Mouse (Mus musculus) olfactory bulb, adult 2 months (tissue): ENCODE results near the gene Helt. TPM values are rescaled to one million over a fixed set of nuclear protein-coding genes. Genes with fewer than 3 reads are reported as not detected.
A peak's percentile ranks its signal among the peaks of the same experiment; 100 is the strongest.

Source experiments
- H3K27ac ChIP-seq: fragments of 200-500 bp; 2 replicates; pipeline ENCODE4 v1.5.1; 2012; ENCODE audit warnings: low read depth, low read length; ENCODE audit not compliant: insufficient read depth
- H3K4me1 ChIP-seq: fragments of 200-500 bp; 2 replicates; pipeline ENCODE4 v1.6.1; 2012; ENCODE audit warnings: low read length; ENCODE audit not compliant: control insufficient read depth, insufficient read depth
- H3K4me3 ChIP-seq: fragments of 200-500 bp; 2 replicates; pipeline ENCODE4 v1.5.1; 2012; ENCODE audit warnings: mild to moderate bottlenecking, low read depth, low read length, moderate library complexity; ENCODE audit not compliant: insufficient read depth
- CTCF ChIP-seq: fragments of 200-500 bp; IDR thresholded peaks from 2 replicates; pipeline ENCODE4 v1.5.1; 2012; ENCODE audit warnings: low read depth, mild to moderate bottlenecking, low read length, moderate library complexity; ENCODE audit not compliant: insufficient read depth
- POLR2A ChIP-seq: fragments of 200-500 bp; IDR thresholded peaks from 2 replicates; pipeline ENCODE4 v1.6.1; 2012; ENCODE audit warnings: mild to moderate bottlenecking, low read depth, low read length, moderate library complexity; ENCODE audit not compliant: insufficient read depth
- WGBS: fragments of 180-500 bp; shearing (Covaris S2); methylation state at CpG from one replicate; pipeline ENCODE4 v1.1.7; 2018; 5-methylcytosine and 5-hydroxymethylcytosine counted together
- polyA plus RNA-seq: library from polyadenylated mRNA; stranded (reverse); fragments of >200 nt; gene quantifications from 2 replicates; pipeline ENCODE4 v1.2.4, GENCODE M21; 2012; ENCODE audit warnings: low replicate concordance; ENCODE audit not compliant: missing spikeins, insufficient read depth, insufficient read length

The Helt gene
- polyA plus RNA-seq, 1 experiment: not detected

- WGBS: 86% methylated on average over 5 of the region's 5 CpGs
- Histone ChIP-seq H3K4me3 (no peak overlapping the region), H3K27ac (no peak overlapping the region), H3K4me1 (0 out of 2 replicates have a peak, but pooled peaks cover 2% of the 10 kb centered on the region)
- TF ChIP-seq CTCF (no peak), POLR2A (no peak)
These were observed 32.2 kb upstream of the Helt start for GRCm38 (mm10) chr8:46326715-46327114.

GRCm38 (mm10) chr8:46324676-46325075, 30.2 kb upstream of the Helt start:
- TF ChIP-seq POLR2A (no peak), CTCF (no peak)
- Histone ChIP-seq H3K4me3 (no peak overlapping the region), H3K4me1 (0 out of 2 replicates have a peak, but pooled peaks cover 2% of the 10 kb centered on the region), H3K27ac (no peak overlapping the region)
- WGBS: 90% methylated on average over 5 of the region's 5 CpGs

GRCm38 (mm10) chr8:46323672-46324191, 29.3 kb upstream of the Helt start:
- TF ChIP-seq CTCF (no peak), POLR2A (no peak)
- Histone ChIP-seq H3K4me1 (0 out of 2 replicates have a peak, but pooled peaks cover 2% of the 10 kb centered on the region), H3K27ac (no peak overlapping the region), H3K4me3 (no peak overlapping the region)
- 46% methylated on average over 5 of the region's 5 CpGs for WGBS

GRCm38 (mm10) chr8:46322833-46323232, 28.4 kb upstream of the Helt start:
- WGBS: 72% methylated on average over 2 of the region's 2 CpGs
- no peak for TF ChIP-seq CTCF
- TF ChIP-seq POLR2A: no peak

GRCm38 (mm10) chr8:46322421-46322820, 27.9 kb upstream of the Helt start:
- TF ChIP-seq CTCF (no peak), POLR2A (no peak)
- no peak overlapping the region for H3K4me3 ChIP-seq
- H3K4me1 ChIP-seq: no peaks in the 10 kb centered on the region
- no peak overlapping the region for H3K27ac ChIP-seq
- WGBS: 97% methylated on average over 4 of the region's 4 CpGs

More at GRCm38 (mm10) chr8:46322833-46323232, 28.4 kb upstream of the Helt start:
- Histone ChIP-seq H3K4me1 (no peaks in the 10 kb centered on the region), H3K4me3 (no peak overlapping the region), H3K27ac (no peak overlapping the region)

- 83% methylated on average over 5 of the region's 5 CpGs for WGBS
- TF ChIP-seq CTCF: no peak
- TF ChIP-seq POLR2A: no peak
- H3K27ac ChIP-seq: no peak overlapping the region
- no peak overlapping the region for H3K4me3 ChIP-seq
- no peaks in the 10 kb centered on the region for H3K4me1 ChIP-seq
These were observed 24.3 kb upstream of the Helt start for GRCm38 (mm10) chr8:46318802-46319201.

GRCm38 (mm10) chr8:46317161-46317560, 22.7 kb upstream of the Helt start:
- Histone ChIP-seq H3K4me3 (no peak overlapping the region), H3K4me1 (no peaks in the 10 kb centered on the region), H3K27ac (no peak overlapping the region)
- no peak for TF ChIP-seq CTCF
- TF ChIP-seq POLR2A: no peak
- 54% methylated on average over 7 of the region's 7 CpGs for WGBS

GRCm38 (mm10) chr8:46313798-46314197, 19.3 kb upstream of the Helt start:
- 83% methylated on average over 3 of the region's 3 CpGs for WGBS
- H3K4me3 ChIP-seq: no peak overlapping the region
- TF ChIP-seq CTCF: no peak
- TF ChIP-seq POLR2A: no peak

GRCm38 (mm10) chr8:46311159-46311558, 16.7 kb upstream of the Helt start:
- no peak for TF ChIP-seq POLR2A
- TF ChIP-seq CTCF: peak; percentile 60; the same call in 1 of the 2 replicates
- no peak overlapping the region for H3K4me3 ChIP-seq
- WGBS: 17% methylated on average over 10 of the region's 10 CpGs
- H3K4me1 ChIP-seq: no peaks in the 10 kb centered on the region
- H3K27ac ChIP-seq: no peak overlapping the region

More at GRCm38 (mm10) chr8:46313798-46314197, 19.3 kb upstream of the Helt start:
- Histone ChIP-seq H3K27ac (no peak overlapping the region), H3K4me1 (no peaks in the 10 kb centered on the region)
